Mouse (Mus musculus) lung, embryonic 14.5 days (tissue): ENCODE results near the gene Ralgps1. TPM values are rescaled to one million over a fixed set of nuclear protein-coding genes. Genes with fewer than 3 reads are reported as not detected.

ENCODE experiments used
- ATAC-seq: fragments of 200-750 bp; cut with Nextera tagmentation; 2 replicates; pipeline ENCODE4 v1.8.0; 2017; ENCODE audit warnings: mild to moderate bottlenecking, moderate TSS enrichment, moderate library complexity; ENCODE audit not compliant: insufficient read depth
- DNase-seq: peaks from one replicate; pipeline ENCODE4 v3.0.0-alpha.2; 2015
- H3K27ac ChIP-seq: fragments of 300-500 bp; sonication (generic); 2 replicates; pipeline ENCODE4 v1.5.1; 2014; ENCODE audit warnings: low read depth, mild to moderate bottlenecking, moderate library complexity
- H3K27me3 ChIP-seq: fragments of 300-500 bp; sonication (generic); 2 replicates; pipeline ENCODE4 v1.6.1; 2014; ENCODE audit warnings: low read length, control low read depth; ENCODE audit not compliant: insufficient read depth
- H3K36me3 ChIP-seq: fragments of 300-500 bp; sonication (generic); 2 replicates; pipeline ENCODE4 v1.6.1; 2014; ENCODE audit warnings: control low read depth; ENCODE audit not compliant: insufficient read depth
- H3K4me1 ChIP-seq: fragments of 300-500 bp; sonication (generic); 2 replicates; pipeline ENCODE4 v1.6.1; 2014; ENCODE audit warnings: antibody characterized with exemption, control low read depth; ENCODE audit not compliant: insufficient read depth
- H3K4me2 ChIP-seq: fragments of 300-500 bp; sonication (generic); 2 replicates; pipeline ENCODE4 v1.6.1; 2014; ENCODE audit warnings: mild to moderate bottlenecking
- H3K4me3 ChIP-seq: fragments of 300-500 bp; sonication (generic); 2 replicates; pipeline ENCODE4 v1.5.1; 2014; ENCODE audit warnings: low read depth, low read length
- H3K9ac ChIP-seq: fragments of 300-500 bp; sonication (generic); 2 replicates; pipeline ENCODE4 v1.6.1; 2014
- H3K9me3 ChIP-seq: fragments of 300-500 bp; sonication (generic); 2 replicates; pipeline ENCODE4 v1.6.1; 2016; ENCODE audit warnings: low read depth, low read length, control low read depth
- CTCF ChIP-seq: IDR thresholded peaks from 2 replicates; pipeline ENCODE4 v1.5.1; 2016; ENCODE audit warnings: antibody characterized with exemption, low read depth
- WGBS: fragments of 180-500 bp; shearing (Covaris S2); extraction: QIAGEN DNeasy Blood & Tissue Kit; methylation state at CpG from one replicate; pipeline ENCODE4 v1.1.7; 2014; 5-methylcytosine and 5-hydroxymethylcytosine counted together
- polyA plus RNA-seq: library from polyadenylated mRNA; unstranded; fragments of >200 nt; fragmentation: Nextera tagmentation; extraction: Ambion mirVana; gene quantifications from 2 replicates; pipeline ENCODE4 v1.2.1, GENCODE M21; 2014

Gene Ralgps1
- polyA plus RNA-seq, 1 experiment from 2014 or later: 6.1 TPM

DNA sequence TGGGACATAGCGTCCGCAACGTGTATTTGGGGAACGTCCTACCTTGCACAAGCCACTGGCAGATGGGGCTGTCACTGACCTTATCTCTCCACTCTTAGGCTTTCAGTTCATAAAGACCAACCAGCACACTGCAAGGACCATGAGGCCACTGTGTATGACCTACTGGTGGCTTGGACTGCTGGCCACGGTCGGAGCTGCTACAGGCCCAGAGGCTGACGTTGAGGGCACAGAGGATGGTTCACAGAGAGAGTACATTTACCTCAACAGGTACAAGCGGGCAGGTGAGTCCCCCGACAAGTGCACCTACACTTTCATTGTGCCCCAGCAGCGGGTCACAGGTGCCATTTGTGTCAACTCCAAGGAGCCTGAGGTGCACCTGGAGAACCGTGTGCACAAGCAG is 143.2 kb downstream of the Ralgps1 start:
- Histone ChIP-seq H3K9ac (no peak overlapping the region), H3K27ac (no peak overlapping the region), H3K36me3 (peaks cover 27% of the 10 kb centered on the region), H3K4me1 (no peaks in the 10 kb centered on the region), H3K9me3 (no peaks in the 10 kb centered on the region), H3K4me3 (no peak overlapping the region), H3K4me2 (no peak overlapping the region), H3K27me3 (no peaks in the 10 kb centered on the region)
- WGBS: 84% methylated on average over 11 of the region's 11 CpGs
- DNase-seq (no peak), ATAC-seq (no peak)
- TF ChIP-seq CTCF: no peak

GRCm38 (mm10) chr2:33225921-33226320 is 145.4 kb downstream of the Ralgps1 start:
- ATAC-seq (no peak), DNase-seq (no peak)
- Histone ChIP-seq H3K9ac (no peak overlapping the region), H3K4me1 (no peaks in the 10 kb centered on the region), H3K36me3 (peaks cover 41% of the 10 kb centered on the region), H3K27me3 (no peaks in the 10 kb centered on the region), H3K9me3 (no peaks in the 10 kb centered on the region), H3K4me3 (no peak overlapping the region), H3K27ac (no peak overlapping the region), H3K4me2 (no peak overlapping the region)
- 87% methylated on average over 7 of the region's 7 CpGs for WGBS
- TF ChIP-seq CTCF: no peak

- Histone ChIP-seq H3K9ac (no peak overlapping the region), H3K27me3 (no peaks in the 10 kb centered on the region), H3K9me3 (no peaks in the 10 kb centered on the region), H3K4me1 (peaks cover 9% of the 10 kb centered on the region; the same call in 1 of the 2 replicates), H3K27ac (no peak overlapping the region), H3K36me3 (peaks cover 26% of the 10 kb centered on the region), H3K4me2 (no peak overlapping the region), H3K4me3 (no peak overlapping the region)
- ATAC-seq (no peak), DNase-seq (peak; percentile 15)
- TF ChIP-seq CTCF: no peak
- WGBS: 62% methylated on average over 10 of the region's 10 CpGs
These were observed 147.5 kb downstream of the Ralgps1 start for GRCm38 (mm10) chr2:33223656-33224358.

DNA sequence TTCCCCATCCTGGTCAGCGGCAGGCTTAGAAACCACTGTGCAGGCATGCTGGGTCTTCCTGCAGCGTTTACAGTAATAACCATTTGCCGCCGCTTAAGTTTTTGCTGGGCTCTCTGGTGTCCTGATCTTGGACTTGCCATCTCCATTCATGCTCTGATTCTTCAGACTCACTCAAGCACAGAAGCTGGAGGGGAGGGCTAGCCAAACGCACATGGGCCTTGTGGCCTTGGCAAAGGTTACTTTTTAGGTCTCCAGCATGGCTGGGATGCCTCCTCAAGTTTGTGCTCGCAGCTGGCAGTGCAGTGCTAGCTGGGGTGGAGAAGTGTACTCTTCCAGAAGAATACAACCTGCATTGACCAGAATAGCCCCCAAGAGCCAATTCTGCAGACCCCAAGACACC is 148.8 kb downstream of the Ralgps1 start:
- H3K9me3 ChIP-seq: no peaks in the 10 kb centered on the region
- DNase-seq: no peak

GRCm38 (mm10) chr2:33221339-33221900 is 149.9 kb downstream of the Ralgps1 start:
- TF ChIP-seq CTCF: no peak
- WGBS: 87% methylated on average over 11 of the region's 11 CpGs
- Histone ChIP-seq H3K4me3 (no peak overlapping the region), H3K36me3 (peaks cover 13% of the 10 kb centered on the region; the same call in 1 of the 2 replicates), H3K4me1 (peaks cover 23% of the 10 kb centered on the region; the same call in 1 of the 2 replicates), H3K9me3 (no peaks in the 10 kb centered on the region), H3K27me3 (no peaks in the 10 kb centered on the region), H3K4me2 (no peak overlapping the region), H3K9ac (no peak overlapping the region), H3K27ac (no peak overlapping the region)
- ATAC-seq (no peak), DNase-seq (no peak)

More for the DNA sequence above, 148.8 kb downstream of the Ralgps1 start:
- Histone ChIP-seq H3K27me3 (no peaks in the 10 kb centered on the region), H3K27ac (no peak overlapping the region), H3K9ac (no peak overlapping the region), H3K36me3 (peaks cover 13% of the 10 kb centered on the region; the same call in 1 of the 2 replicates), H3K4me3 (no peak overlapping the region), H3K4me2 (no peak overlapping the region), H3K4me1 (peaks cover 15% of the 10 kb centered on the region; the same call in 1 of the 2 replicates)
- ATAC-seq: no peak
- no peak for TF ChIP-seq CTCF
- 86% methylated on average over 6 of the region's 6 CpGs for WGBS

DNA sequence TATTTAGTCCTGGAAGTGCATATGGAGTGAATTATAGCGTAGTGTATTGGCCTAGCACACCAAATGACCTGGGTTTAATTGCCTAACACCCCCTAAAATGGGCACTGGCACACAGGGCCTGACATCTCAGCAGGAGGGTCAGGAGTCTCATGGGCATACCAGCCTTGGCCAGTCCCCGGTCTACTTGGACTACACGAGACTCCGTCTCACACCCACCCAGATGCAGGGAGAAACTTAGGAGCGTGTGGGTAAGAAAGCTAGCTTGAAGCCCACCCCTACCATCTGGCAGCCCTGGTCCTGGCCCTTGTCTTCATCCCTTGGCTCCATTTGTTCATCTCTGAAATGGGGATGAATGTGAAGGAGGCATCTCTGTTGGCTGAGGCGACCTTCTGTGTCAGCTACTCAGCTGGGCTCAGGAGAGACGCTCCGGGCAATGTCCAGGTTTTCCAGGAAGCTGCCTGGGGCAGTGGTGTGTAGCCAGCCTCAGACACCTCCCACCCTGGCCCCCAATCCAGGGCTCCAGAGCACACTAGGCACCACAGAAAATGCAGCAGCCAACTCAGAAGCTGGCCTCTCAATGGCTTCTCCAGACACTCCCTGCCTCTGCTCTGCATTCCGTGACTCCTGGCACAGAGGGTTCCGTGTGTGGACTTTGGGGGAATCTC is 150.5 kb downstream of the Ralgps1 start:
- Histone ChIP-seq H3K4me2 (no peak overlapping the region), H3K27ac (no peak overlapping the region), H3K4me3 (no peak overlapping the region), H3K36me3 (peaks cover 13% of the 10 kb centered on the region; the same call in 1 of the 2 replicates), H3K4me1 (peaks cover 23% of the 10 kb centered on the region; the same call in 1 of the 2 replicates), H3K27me3 (no peaks in the 10 kb centered on the region), H3K9me3 (no peaks in the 10 kb centered on the region), H3K9ac (no peak overlapping the region)
- WGBS: 92% methylated on average over 10 of the region's 10 CpGs
- ATAC-seq: no peak
- no peak for TF ChIP-seq CTCF
- DNase-seq: no peak

- H3K4me2 ChIP-seq: no peak overlapping the region
- no peak overlapping the region for H3K9ac ChIP-seq
- H3K4me1 ChIP-seq: peaks cover 23% of the 10 kb centered on the region; the same call in 1 of the 2 replicates
- WGBS: 64% methylated on average over 6 of the region's 6 CpGs
- no peak overlapping the region for H3K4me3 ChIP-seq
- peak; percentile 13 for DNase-seq
- H3K9me3 ChIP-seq: no peaks in the 10 kb centered on the region
- peak overlapping the region; percentile 48; the same call in 1 of the 2 replicates for H3K27ac ChIP-seq
- H3K36me3 ChIP-seq: peaks cover 13% of the 10 kb centered on the region; the same call in 1 of the 2 replicates
- ATAC-seq: no peak
- H3K27me3 ChIP-seq: no peaks in the 10 kb centered on the region
- TF ChIP-seq CTCF: no peak
These were observed 151.0 kb downstream of the Ralgps1 start for GRCm38 (mm10) chr2:33220246-33220645.
